Mouse (Mus musculus): ENCODE measurements around the gene Msln. TPM values are rescaled to one million over a fixed set of nuclear protein-coding genes. Genes with fewer than 3 reads are reported as not detected.

Msln gene
- polyA plus RNA-seq, 1 experiment from 2014 or later: 9.4 TPM

- no peak overlapping the region for H3K27ac ChIP-seq (replicated peaks; ENCODE audit: low read depth, low read length)
- 78% methylated on average over 8 of the region's 8 CpGs for WGBS
- ATAC-seq (ENCODE audit: low read depth): no peak
These were observed 6.0 kb upstream of the Msln start for GRCm38 (mm10) chr17:25760148-25760547.

GRCm38 (mm10) chr17:25757691-25758090 is 3.5 kb upstream of the Msln start:
- H3K4me2 ChIP-seq (ENCODE audit: low read depth, low read length): no peak overlapping the region
- ATAC-seq (ENCODE audit: low read depth): no peak

More at GRCm38 (mm10) chr17:25760148-25760547, 6.0 kb upstream of the Msln start:
- Histone ChIP-seq H3K27me3 (replicated peaks; ENCODE audit: control insufficient read depth, insufficient read depth, low read length) (no peaks in the 10 kb centered on the region), H3K9ac (ENCODE audit: low read depth, low read length) (no peak overlapping the region), H3K9me3 (ENCODE audit: control insufficient read depth, low read length) (no peaks in the 10 kb centered on the region), H3K36me3 (ENCODE audit: control insufficient read depth, insufficient read depth, low read length) (no peaks in the 10 kb centered on the region), H3K4me2 (ENCODE audit: low read depth, low read length) (no peak overlapping the region), H3K4me1 (ENCODE audit: control insufficient read depth, insufficient read depth, low read length) (no peaks in the 10 kb centered on the region), H3K4me3 (ENCODE audit: low read depth, low read length) (no peak overlapping the region)
- DNase-seq (ENCODE audit: low spot score): no peak

GRCm38 (mm10) chr17:25756378-25757242 is 2.4 kb upstream of the Msln start:
- Histone ChIP-seq H3K4me1 (ENCODE audit: control insufficient read depth, insufficient read depth, low read length) (no peaks in the 10 kb centered on the region), H3K27me3 (replicated peaks; ENCODE audit: control insufficient read depth, insufficient read depth, low read length) (no peaks in the 10 kb centered on the region), H3K4me3 (ENCODE audit: low read depth, low read length) (no peak overlapping the region), H3K27ac (replicated peaks; ENCODE audit: low read depth, low read length) (no peak overlapping the region), H3K9ac (ENCODE audit: low read depth, low read length) (no peak overlapping the region; the same call in 1 of the 2 replicates), H3K4me2 (ENCODE audit: low read depth, low read length) (no peak overlapping the region), H3K36me3 (ENCODE audit: control insufficient read depth, insufficient read depth, low read length) (no peaks in the 10 kb centered on the region), H3K9me3 (ENCODE audit: control insufficient read depth, low read length) (no peaks in the 10 kb centered on the region)
- DNase-seq (ENCODE audit: low spot score) (no peak), ATAC-seq (ENCODE audit: low read depth) (no peak)
- 65% methylated on average over 9 of the region's 9 CpGs for WGBS

More at GRCm38 (mm10) chr17:25757691-25758090, 3.5 kb upstream of the Msln start:
- Histone ChIP-seq H3K9me3 (ENCODE audit: control insufficient read depth, low read length) (no peaks in the 10 kb centered on the region), H3K27me3 (replicated peaks; ENCODE audit: control insufficient read depth, insufficient read depth, low read length) (no peaks in the 10 kb centered on the region), H3K4me3 (ENCODE audit: low read depth, low read length) (no peak overlapping the region), H3K4me1 (ENCODE audit: control insufficient read depth, insufficient read depth, low read length) (no peaks in the 10 kb centered on the region), H3K9ac (ENCODE audit: low read depth, low read length) (no peak overlapping the region), H3K36me3 (ENCODE audit: control insufficient read depth, insufficient read depth, low read length) (no peaks in the 10 kb centered on the region), H3K27ac (replicated peaks; ENCODE audit: low read depth, low read length) (no peak overlapping the region)
- DNase-seq (ENCODE audit: low spot score): no peak
- 57% methylated on average over 3 of the region's 3 CpGs for WGBS

GRCm38 (mm10) chr17:25755627-25756377 is 1.6 kb upstream of the Msln start:
- Histone ChIP-seq H3K27me3 (replicated peaks; ENCODE audit: control insufficient read depth, insufficient read depth, low read length) (no peaks in the 10 kb centered on the region), H3K9me3 (ENCODE audit: control insufficient read depth, low read length) (no peaks in the 10 kb centered on the region), H3K4me3 (ENCODE audit: low read depth, low read length) (no peak overlapping the region), H3K4me1 (ENCODE audit: control insufficient read depth, insufficient read depth, low read length) (peaks cover 3% of the 10 kb centered on the region; the same call in 1 of the 2 replicates), H3K4me2 (ENCODE audit: low read depth, low read length) (no peak overlapping the region), H3K36me3 (ENCODE audit: control insufficient read depth, insufficient read depth, low read length) (no peaks in the 10 kb centered on the region), H3K9ac (ENCODE audit: low read depth, low read length) (no peak overlapping the region), H3K27ac (replicated peaks; ENCODE audit: low read depth, low read length) (no peak overlapping the region)
- WGBS: 21% methylated on average over 4 of the region's 4 CpGs
- peak; percentile 11 for DNase-seq (ENCODE audit: low spot score)
- ATAC-seq (ENCODE audit: low read depth): no peak

- Histone ChIP-seq H3K9me3 (ENCODE audit: control insufficient read depth, low read length) (no peaks in the 10 kb centered on the region), H3K36me3 (ENCODE audit: control insufficient read depth, insufficient read depth, low read length) (no peaks in the 10 kb centered on the region), H3K27me3 (replicated peaks; ENCODE audit: control insufficient read depth, insufficient read depth, low read length) (no peaks in the 10 kb centered on the region), H3K4me2 (ENCODE audit: low read depth, low read length) (no peak overlapping the region), H3K27ac (replicated peaks; ENCODE audit: low read depth, low read length) (no peak overlapping the region), H3K9ac (ENCODE audit: low read depth, low read length) (no peak overlapping the region), H3K4me3 (ENCODE audit: low read depth, low read length) (no peak overlapping the region), H3K4me1 (ENCODE audit: control insufficient read depth, insufficient read depth, low read length) (peaks cover 3% of the 10 kb centered on the region; the same call in 1 of the 2 replicates)
- ATAC-seq (ENCODE audit: low read depth) (no peak), DNase-seq (ENCODE audit: low spot score) (no peak)
- WGBS: 75% methylated on average over 4 of the region's 4 CpGs
These were observed 908 bp upstream of the Msln start for GRCm38 (mm10) chr17:25755086-25755485.

GRCm38 (mm10) chr17:25751446-25751845 is 2.7 kb downstream of the Msln start:
- WGBS: 25% methylated on average over 5 of the region's 5 CpGs
- Histone ChIP-seq H3K9ac (ENCODE audit: low read depth, low read length) (no peak overlapping the region), H3K4me3 (ENCODE audit: low read depth, low read length) (no peak overlapping the region), H3K36me3 (ENCODE audit: control insufficient read depth, insufficient read depth, low read length) (no peaks in the 10 kb centered on the region), H3K27me3 (replicated peaks; ENCODE audit: control insufficient read depth, insufficient read depth, low read length) (no peaks in the 10 kb centered on the region), H3K27ac (replicated peaks; ENCODE audit: low read depth, low read length) (no peak overlapping the region), H3K9me3 (ENCODE audit: control insufficient read depth, low read length) (no peaks in the 10 kb centered on the region), H3K4me2 (ENCODE audit: low read depth, low read length) (no peak overlapping the region), H3K4me1 (ENCODE audit: control insufficient read depth, insufficient read depth, low read length) (peaks cover 3% of the 10 kb centered on the region; the same call in 1 of the 2 replicates)
- no peak for ATAC-seq (ENCODE audit: low read depth)
- peak; percentile 52 for DNase-seq (ENCODE audit: low spot score)

GRCm38 (mm10) chr17:25749314-25749713 is 4.9 kb downstream of the Msln start:
- Histone ChIP-seq H3K4me3 (ENCODE audit: low read depth, low read length) (no peak overlapping the region), H3K27me3 (replicated peaks; ENCODE audit: control insufficient read depth, insufficient read depth, low read length) (no peaks in the 10 kb centered on the region), H3K9me3 (ENCODE audit: control insufficient read depth, low read length) (no peaks in the 10 kb centered on the region), H3K4me2 (ENCODE audit: low read depth, low read length) (no peak overlapping the region), H3K9ac (ENCODE audit: low read depth, low read length) (no peak overlapping the region), H3K27ac (replicated peaks; ENCODE audit: low read depth, low read length) (no peak overlapping the region), H3K4me1 (ENCODE audit: control insufficient read depth, insufficient read depth, low read length) (peaks cover 3% of the 10 kb centered on the region; the same call in 1 of the 2 replicates), H3K36me3 (ENCODE audit: control insufficient read depth, insufficient read depth, low read length) (no peaks in the 10 kb centered on the region)
- 81% methylated on average over 6 of the region's 6 CpGs for WGBS
- DNase-seq (ENCODE audit: low spot score): no peak
- no peak for ATAC-seq (ENCODE audit: low read depth)

- H3K27ac ChIP-seq (replicated peaks; ENCODE audit: low read depth, low read length): no peak overlapping the region
- peaks cover 3% of the 10 kb centered on the region; the same call in 1 of the 2 replicates for H3K4me1 ChIP-seq (ENCODE audit: control insufficient read depth, insufficient read depth, low read length)
- no peak overlapping the region for H3K4me2 ChIP-seq (ENCODE audit: low read depth, low read length)
- 96% methylated on average over 4 of the region's 4 CpGs for WGBS
- H3K36me3 ChIP-seq (ENCODE audit: control insufficient read depth, insufficient read depth, low read length): no peaks in the 10 kb centered on the region
- H3K9ac ChIP-seq (ENCODE audit: low read depth, low read length): no peak overlapping the region
- no peak overlapping the region for H3K4me3 ChIP-seq (ENCODE audit: low read depth, low read length)
- H3K9me3 ChIP-seq (ENCODE audit: control insufficient read depth, low read length): no peaks in the 10 kb centered on the region
- no peaks in the 10 kb centered on the region for H3K27me3 ChIP-seq (replicated peaks; ENCODE audit: control insufficient read depth, insufficient read depth, low read length)
- no peak for ATAC-seq (ENCODE audit: low read depth)
- no peak for DNase-seq (ENCODE audit: low spot score)
These were observed 5.9 kb downstream of the Msln start for GRCm38 (mm10) chr17:25748238-25748637.

Measured in embryonic facial prominence, embryonic 14.5 days (tissue).